Comparison of ENCODE assay signal across 1 mouse cellular context in the genomic region with DNA sequence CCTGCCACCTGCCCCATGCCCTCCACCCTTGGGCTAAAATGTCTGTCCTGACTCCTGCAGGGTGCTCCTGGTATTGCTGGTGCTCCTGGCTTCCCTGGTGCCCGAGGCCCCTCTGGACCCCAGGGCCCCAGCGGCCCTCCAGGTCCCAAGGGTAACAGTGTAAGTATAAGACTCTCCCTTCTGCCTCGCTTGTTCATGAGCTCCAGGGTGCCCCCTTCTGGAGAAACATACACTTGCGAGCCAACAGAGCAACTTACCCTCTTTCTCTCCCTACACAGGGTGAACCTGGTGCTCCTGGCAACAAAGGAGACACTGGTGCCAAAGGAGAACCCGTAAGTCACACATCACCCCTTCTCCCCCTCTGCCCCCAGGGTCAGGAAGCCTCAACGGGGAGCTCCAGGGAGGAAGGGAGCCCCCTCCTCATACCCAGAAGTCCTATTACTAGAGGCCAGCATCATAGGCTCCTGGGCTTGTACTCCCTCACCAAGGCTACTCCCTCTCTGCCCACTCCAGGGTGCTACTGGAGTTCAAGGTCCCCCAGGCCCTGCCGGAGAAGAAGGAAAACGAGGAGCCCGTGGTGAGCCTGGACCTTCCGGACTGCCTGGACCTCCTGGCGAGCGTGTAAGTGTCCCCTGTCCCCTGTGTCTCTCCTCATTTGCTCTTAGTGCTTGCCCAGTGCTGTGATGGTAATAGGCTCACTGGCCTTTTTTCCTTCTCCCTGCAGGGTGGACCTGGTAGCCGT.
TF ChIP-seq lines count a peak whose summit lies in the region.

No protein-coding gene starts in this region.

TF ChIP-seq in MEL, 35 proteins besides CTCF, POLR2A, EP300 and RAD21 (continued from another document):
- TF ChIP-seq BHLHE40 (IDR thresholded peaks at IDR 0.05; ENCODE audit: borderline replicate concordance, low read depth, low read length) = no peak
- no peak for TF ChIP-seq JUND (IDR thresholded peaks at IDR 0.05; ENCODE audit: low read depth, low read length)
- no peak for TF ChIP-seq MEF2A (IDR thresholded peaks at IDR 0.05; ENCODE audit: extremely low read depth, insufficient replicate concordance, low read depth, low read length, poor library complexity, severe bottlenecking)
